Mouse (Mus musculus) CD4-positive, CD25-positive, alpha-beta regulatory T cell, adult 2 months (primary cell): Measurements from ENCODE around the gene Stox1.
A peak's percentile ranks its signal among the peaks of the same experiment; 100 is the strongest.
"Not testable (repeated sequence)": the region's sequence is repeated elsewhere in the genome, so short reads cannot be mapped to it uniquely, and the experiment has no call there.

ENCODE experiments used
- DNase-seq: peaks from one replicate; pipeline ENCODE4 v3.0.0-alpha.2; 2012; ENCODE audit warnings: low read depth, low spot score

Gene Stox1

GRCm38 (mm10) chr10:62725771-62726687 is at the start of gene Stox1:
Gene Stox1, minus strand, starts transcription at chr10:62726128.
- DNase-seq, result peak; percentile 72

DNA sequence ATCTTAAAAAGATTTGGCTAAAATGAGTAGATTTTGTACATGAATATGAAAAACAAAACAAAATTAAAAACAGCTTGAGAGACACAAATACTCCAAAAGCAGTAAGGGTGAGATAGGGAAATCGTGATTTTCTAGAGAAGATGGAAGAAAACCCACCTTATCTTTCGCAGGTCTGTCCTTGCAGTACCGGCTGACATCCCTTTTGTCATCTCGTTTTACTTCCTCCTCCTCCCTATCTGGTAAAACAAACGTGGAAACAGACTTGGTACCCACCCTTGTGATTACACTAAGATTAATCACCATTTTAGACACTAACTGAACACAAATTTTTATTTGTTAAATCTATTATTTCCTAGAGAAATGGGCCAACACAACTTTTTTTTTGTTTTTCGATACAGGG is 24.9 kb upstream of the Stox1 start:
- no peak for DNase-seq

DNA sequence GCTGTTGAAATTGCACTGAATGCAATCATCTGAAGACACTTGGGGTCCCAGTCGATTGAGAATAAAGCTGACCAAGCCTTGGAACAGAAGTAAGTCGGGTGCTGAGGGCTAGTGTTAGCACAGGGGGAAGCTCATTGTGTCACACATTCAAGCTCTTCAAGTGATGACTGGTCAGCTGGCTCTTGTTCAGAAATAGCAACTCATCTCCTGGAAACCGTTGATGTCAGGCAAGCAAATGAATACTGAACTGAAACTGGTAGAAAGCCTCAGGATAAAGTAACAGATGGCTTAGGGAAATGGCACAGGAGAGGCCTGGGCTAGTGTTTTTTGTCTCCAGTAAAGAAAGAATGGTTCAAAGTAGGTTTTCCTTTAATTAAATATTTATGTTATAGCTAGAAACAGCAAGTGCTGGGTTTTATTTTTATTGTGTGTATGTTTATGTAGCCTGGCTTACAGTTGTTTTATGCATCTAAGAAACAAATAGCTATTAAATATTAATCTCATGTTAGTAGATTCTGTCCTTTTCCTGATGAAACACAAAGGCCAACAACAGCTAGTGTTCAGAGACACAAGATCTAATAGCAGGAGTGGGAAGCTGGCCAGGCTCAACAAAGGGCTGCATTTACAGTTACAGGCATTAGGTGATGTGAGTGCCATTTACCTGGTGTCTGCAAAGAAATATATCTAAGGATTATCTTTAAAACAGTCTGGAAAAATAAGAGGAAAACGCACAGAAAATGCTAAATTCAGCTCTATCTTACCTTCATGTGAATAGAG is 14.2 kb upstream of the Stox1 start:
- no peak for DNase-seq

DNA sequence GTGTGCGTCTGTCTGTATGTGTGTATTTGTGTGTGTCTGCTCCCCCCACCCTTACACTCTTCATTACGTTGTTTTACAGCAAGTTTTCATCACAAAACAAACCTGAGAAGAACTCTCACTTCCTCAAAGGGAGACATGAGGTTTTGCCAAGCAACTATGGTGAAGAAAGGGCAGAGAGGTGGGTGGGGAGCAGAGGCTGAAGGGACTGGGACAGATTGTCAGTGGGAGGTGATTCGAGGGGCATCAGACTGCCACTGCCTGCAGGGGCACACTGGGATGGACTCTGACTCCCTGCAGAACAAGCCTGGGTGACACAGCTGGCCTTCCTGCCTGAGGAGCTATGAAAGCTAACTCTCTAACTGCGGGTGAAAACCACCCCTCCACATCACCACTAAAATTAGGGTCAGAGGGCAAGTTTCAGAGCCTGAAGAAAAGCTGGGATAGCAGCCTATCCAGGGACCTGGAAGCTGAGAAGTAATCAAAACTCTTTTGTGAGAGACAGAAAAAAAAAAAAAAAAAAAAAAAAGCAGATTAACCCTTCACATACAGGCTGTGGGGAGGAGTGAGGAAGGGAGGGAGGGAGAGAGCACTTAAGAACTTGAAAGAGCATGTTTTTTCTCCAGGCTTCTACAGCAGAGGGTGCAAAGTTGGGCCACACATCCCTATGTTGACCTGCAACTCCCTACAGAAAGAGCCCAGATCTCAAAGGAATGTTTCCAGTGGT is 11.2 kb upstream of the Stox1 start:
- no peak for DNase-seq

GRCm38 (mm10) chr10:62730826-62731225 is 4.9 kb upstream of the Stox1 start:
- DNase-seq, result no peak

- no peak for DNase-seq
These were observed 992 bp downstream of the Stox1 start for GRCm38 (mm10) chr10:62724936-62725335.

- no peak for DNase-seq
These were observed 3.2 kb downstream of the Stox1 start for GRCm38 (mm10) chr10:62722701-62723100.

GRCm38 (mm10) chr10:62720574-62720973 is 5.4 kb downstream of the Stox1 start:
- not testable (repeated sequence) for DNase-seq

GRCm38 (mm10) chr10:62713457-62713856 is 12.5 kb downstream of the Stox1 start:
- DNase-seq, result no peak

- no peak for DNase-seq
These were observed 22.3 kb downstream of the Stox1 start for GRCm38 (mm10) chr10:62703579-62703978.

DNA sequence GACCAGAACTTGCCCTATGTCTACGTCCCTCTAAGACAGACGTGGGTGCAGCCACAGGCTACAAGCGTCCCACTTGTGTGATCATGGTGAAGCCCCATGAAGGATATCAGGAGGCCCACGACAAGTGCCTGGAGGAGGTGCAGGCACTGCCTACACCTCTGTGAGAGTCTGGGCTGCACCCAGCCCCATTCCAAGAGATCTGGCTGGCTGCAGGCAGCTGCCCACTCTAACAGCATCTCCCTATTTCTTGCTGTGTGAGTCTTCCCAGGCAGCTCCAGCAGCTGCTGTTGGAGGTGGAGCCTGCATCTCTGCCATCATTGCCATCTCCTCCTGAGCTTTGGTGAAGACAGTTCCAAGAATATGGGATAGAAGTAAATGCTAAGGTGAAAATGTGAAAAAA is 23.5 kb downstream of the Stox1 start:
- no peak for DNase-seq

DNA sequence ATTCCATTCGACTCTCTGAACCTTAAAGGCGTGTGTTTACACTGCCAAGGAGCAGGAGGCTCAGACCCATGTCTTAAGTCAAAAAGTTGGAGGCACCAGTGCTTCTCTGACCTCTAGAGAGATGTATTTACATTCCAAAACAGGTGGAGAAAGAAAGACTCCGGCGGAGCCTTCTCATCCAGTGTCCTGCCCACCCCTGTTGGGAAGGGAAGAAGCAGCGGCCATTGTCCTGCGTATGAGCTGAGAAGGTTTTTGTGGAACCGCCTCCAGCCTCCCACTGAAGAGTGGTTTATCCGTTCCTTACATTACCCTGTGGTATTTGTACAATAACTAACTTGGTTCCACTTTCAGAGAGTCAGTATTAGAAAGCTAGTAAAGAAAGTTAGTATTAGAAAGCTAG is 33.2 kb downstream of the Stox1 start:
- DNase-seq, result no peak

DNA sequence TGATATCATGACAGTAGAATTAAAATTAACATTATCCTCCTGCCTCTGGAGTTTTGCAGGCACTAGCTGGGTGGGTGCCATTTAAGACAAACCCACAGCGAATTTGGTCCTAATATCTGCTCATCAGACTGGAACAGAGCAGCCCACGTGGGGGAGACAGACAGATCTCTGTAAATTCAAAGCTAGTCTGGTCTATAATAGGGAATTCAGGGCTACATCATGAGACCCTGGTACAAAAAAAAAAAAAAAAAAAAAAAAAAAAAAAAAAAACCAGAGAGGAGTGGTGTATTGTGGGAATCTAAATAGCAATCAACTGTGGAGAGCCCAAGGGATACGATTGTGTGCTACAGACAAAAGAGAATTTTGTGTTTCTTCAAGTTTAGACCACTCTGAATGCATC is 33.7 kb downstream of the Stox1 start:
- no peak for DNase-seq

DNA sequence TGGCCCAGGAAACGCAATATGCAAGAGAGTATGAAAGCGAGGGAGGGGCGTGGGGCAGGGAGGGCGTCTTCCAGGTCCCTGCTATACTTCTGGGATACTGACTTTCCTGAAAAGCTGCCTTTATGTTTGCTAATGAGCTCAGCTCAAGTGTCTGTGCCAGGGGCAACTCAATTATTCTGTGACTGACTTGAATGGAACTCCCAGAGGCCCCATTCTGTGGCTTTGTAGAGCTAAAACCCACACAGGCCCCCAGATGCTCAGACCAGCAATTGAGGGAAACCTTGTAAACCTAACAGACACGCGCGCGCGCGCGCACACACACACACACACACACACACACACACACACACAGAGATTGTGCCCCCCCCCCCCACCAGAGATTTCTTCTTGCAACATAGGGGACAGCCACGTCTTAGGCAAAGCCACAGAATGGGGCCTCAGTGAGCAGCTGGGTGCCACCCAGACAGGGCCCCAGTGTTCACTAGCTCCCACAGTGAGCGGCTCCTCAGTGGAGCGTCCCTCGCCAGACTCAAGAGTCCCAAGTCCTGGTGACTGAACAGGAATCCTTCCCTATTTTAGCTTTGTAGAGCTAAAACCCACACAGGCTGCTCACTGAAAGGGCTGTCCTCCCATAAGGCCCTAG is 38.8 kb downstream of the Stox1 start:
- no peak for DNase-seq

DNA sequence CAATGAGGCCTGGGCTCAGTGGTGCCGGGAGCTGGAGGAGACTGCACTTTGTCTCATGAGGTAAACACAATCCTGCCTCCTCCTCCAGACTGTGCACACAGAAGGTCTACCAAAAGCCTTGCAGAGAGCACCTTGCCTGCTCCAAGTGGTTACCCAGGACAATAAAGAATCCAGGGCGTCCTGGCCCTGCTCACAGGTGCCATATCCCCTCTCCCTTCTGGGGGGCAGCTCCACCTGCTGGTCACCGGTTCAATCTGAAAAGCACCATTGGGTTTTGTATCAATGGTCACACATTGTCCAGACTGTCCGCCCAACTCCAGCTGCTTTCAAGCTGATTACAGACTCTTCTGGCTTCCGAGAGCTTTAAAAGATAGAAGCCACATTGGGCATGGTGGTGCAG is 42.9 kb downstream of the Stox1 start:
- DNase-seq, result peak; percentile 40

- DNase-seq, result peak; percentile 44
These were observed 46.1 kb downstream of the Stox1 start for GRCm38 (mm10) chr10:62679833-62680232.

DNA sequence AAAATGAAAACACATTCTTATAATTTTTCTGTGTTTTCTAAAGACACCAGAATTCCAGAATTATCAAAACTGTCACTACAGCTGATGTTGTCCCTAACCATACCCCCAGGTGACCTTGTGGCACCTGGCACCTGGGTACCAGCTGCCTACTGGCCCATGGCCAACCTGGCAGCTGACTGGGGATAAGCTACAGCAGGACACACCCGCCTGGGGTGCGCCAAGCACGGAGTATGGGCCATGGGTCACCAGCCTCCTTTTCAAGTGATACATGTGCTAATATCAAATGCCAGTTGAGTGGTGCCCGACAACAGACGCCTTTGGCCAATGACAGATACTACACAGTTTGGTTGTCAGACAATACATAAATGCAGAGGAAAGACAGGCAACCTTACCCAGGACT is 48.6 kb downstream of the Stox1 start:
- no peak for DNase-seq

GRCm38 (mm10) chr10:62676196-62676595 is 49.7 kb downstream of the Stox1 start:
- DNase-seq, result no peak

DNA sequence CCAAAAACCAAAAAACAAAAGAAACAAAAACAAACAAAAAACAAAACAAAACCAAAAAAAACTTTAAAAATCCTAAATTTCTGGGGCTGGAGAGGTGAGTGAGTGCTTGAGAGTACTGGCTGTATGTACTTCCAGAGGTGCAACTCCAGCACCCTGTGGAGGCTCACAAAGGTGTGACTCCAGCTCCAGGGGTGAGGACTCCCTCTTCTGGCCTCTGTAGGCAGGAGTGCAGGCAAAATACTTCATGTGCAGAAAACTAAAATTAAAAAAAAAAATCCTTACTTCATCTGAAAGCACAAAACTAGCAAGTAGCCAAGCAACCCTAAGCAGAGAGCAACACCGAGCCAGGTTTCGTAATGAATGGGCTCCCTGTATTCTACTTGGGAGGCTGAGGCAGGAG is 53.6 kb downstream of the Stox1 start:
- no peak for DNase-seq

DNA sequence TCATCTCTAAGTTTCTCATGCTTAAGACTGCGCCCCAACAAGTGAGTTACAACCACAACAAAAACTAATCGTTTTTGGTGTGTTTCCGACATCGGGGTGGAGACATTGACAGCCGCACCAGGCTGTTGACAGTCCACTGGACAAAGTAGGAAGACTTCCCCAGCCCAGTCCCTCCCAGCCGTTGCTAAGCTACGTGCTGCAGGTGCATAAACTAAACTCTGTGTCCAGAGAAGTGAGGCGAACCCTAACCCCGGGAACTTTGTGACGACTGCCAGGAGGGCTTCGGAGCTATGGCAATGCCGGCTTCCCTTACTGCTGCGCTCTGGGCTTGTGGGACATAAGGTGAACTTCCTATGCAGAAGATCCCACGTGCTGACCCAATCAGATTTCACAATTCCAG is 56.7 kb downstream of the Stox1 start:
- DNase-seq, result no peak

DNA sequence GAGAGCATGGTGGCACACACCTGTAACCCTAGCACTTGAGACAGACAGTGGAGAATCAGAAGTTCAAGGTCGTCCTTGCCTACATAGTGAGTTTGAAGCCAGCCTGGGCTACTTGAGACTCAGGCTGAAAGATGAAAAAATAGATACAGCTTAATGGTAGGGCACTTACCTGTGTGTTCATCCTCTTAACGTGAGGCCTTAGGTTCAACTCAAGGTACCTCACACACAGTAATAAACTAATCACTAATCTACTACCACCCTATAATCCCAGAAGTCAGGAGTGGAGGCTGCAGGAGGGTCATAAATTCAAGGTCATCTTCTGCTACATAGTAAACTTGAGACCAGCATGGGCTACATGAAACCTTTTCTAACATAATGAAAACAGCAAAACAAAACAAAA is 57.5 kb downstream of the Stox1 start:
- no peak for DNase-seq

DNA sequence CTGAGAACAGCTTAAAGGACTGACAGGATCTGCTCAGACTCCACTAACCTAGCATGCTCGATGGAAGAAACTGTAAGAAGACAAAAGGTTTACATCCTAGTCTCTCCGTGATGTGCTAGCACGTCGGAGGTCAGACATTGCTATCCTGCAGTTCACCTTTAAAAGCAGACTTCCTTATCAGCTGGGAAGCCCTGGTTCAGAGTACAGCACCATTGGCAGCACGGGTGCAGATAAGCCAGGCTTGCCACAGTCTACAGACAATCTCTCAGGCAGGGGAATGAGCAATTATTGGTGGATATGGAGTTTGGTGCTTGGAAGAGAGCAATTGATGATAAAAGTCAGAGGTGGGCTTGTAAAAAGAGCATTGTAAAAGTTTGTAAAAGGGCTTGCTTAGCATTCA is 57.9 kb downstream of the Stox1 start:
- DNase-seq, result no peak
